8 mouse cellular contexts compared by ENCODE assay signal in genomic region chr5:81019166-81019565, GRCm38 (mm10). TPM values are rescaled to one million over a fixed set of nuclear protein-coding genes. Genes with fewer than 3 reads are reported as not detected.
DNase-seq lines count a peak whose midpoint lies in the region; ATAC-seq lines count a peak whose summit lies in the region.

No protein-coding gene starts in this region.

- peak; percentile 9; the same call in 1 of the 2 replicates for ATAC-seq in kidney, embryonic 14.5 days (ENCODE audit: low FRiP score, low TSS enrichment)
- no peak for ATAC-seq in embryonic facial prominence, embryonic 13.5 days (ENCODE audit: insufficient number of reproducible peaks, insufficient read depth, low FRiP score, low TSS enrichment, low read depth)
- ATAC-seq in intestine, embryonic 16.5 days = no peak
- peak; percentile 36 for ATAC-seq in neural tube, embryonic 13.5 days (ENCODE audit: low read depth)

- H3K4me1 ChIP-seq in kidney, embryonic 14.5 days (ENCODE audit: control insufficient read depth, insufficient read depth, low read length) = no peaks in the 10 kb centered on the region; the same call in 1 of the 2 replicates
- H3K4me1 ChIP-seq in embryonic facial prominence, embryonic 13.5 days = peaks cover 17% of the 10 kb centered on the region
- peaks cover 8% of the 10 kb centered on the region; the same call in 1 of the 2 replicates for H3K4me1 ChIP-seq in intestine, embryonic 16.5 days (ENCODE audit: control insufficient read depth, insufficient read depth, low read length)
- H3K4me1 ChIP-seq in neural tube, embryonic 13.5 days (replicated peaks) = peaks cover 18% of the 10 kb centered on the region

- peak overlapping the region; percentile 84 for H3K9ac ChIP-seq in kidney, embryonic 14.5 days (ENCODE audit: low read depth, low read length)
- H3K9ac ChIP-seq in embryonic facial prominence, embryonic 13.5 days = peak overlapping the region; percentile 87
- peak overlapping the region; percentile 66; the same call in 1 of the 2 replicates for H3K9ac ChIP-seq in intestine, embryonic 16.5 days (ENCODE audit: low read depth, low read length)
- peak overlapping the region; percentile 98 for H3K9ac ChIP-seq in neural tube, embryonic 13.5 days

- peak overlapping the region; percentile 70 for H3K4me3 ChIP-seq in kidney, embryonic 14.5 days (ENCODE audit: low read length)
- H3K4me3 ChIP-seq in embryonic facial prominence, embryonic 13.5 days = peak overlapping the region; percentile 75
- peak overlapping the region; percentile 67 for H3K4me3 ChIP-seq in intestine, embryonic 16.5 days (ENCODE audit: low read length)
- peak overlapping the region; percentile 86 for H3K4me3 ChIP-seq in neural tube, embryonic 13.5 days

- H3K9me3 ChIP-seq in kidney, embryonic 14.5 days (ENCODE audit: control insufficient read depth, low read length) = no peaks in the 10 kb centered on the region
- no peaks in the 10 kb centered on the region for H3K9me3 ChIP-seq in embryonic facial prominence, embryonic 13.5 days
- H3K9me3 ChIP-seq in intestine, embryonic 16.5 days (ENCODE audit: control insufficient read depth, low read length) = no peaks in the 10 kb centered on the region
- no peaks in the 10 kb centered on the region for H3K9me3 ChIP-seq in neural tube, embryonic 13.5 days

- no peak overlapping the region for H3K27ac ChIP-seq in kidney, embryonic 14.5 days (ENCODE audit: low read depth, low read length)
- H3K27ac ChIP-seq in embryonic facial prominence, embryonic 13.5 days = peak overlapping the region; percentile 96
- H3K27ac ChIP-seq in intestine, embryonic 16.5 days (ENCODE audit: low read length) = no peak overlapping the region
- peak overlapping the region; percentile 99 for H3K27ac ChIP-seq in neural tube, embryonic 13.5 days (replicated peaks)

- H3K36me3 ChIP-seq in kidney, embryonic 14.5 days (ENCODE audit: control insufficient read depth, insufficient read depth, low read length) = no peaks in the 10 kb centered on the region
- H3K36me3 ChIP-seq in embryonic facial prominence, embryonic 13.5 days = no peaks in the 10 kb centered on the region
- H3K36me3 ChIP-seq in intestine, embryonic 16.5 days (ENCODE audit: control insufficient read depth, insufficient read depth, low read length) = no peaks in the 10 kb centered on the region
- H3K36me3 ChIP-seq in neural tube, embryonic 13.5 days = no peaks in the 10 kb centered on the region

- whole genome bisulfite sequencing in kidney, embryonic 14.5 days = 3% methylated on average over 3 of the region's 3 CpGs
- 4% methylated on average over 3 of the region's 3 CpGs for WGBS in embryonic facial prominence, embryonic 13.5 days
- 7% methylated on average over 3 of the region's 3 CpGs for WGBS in intestine, embryonic 16.5 days
- WGBS in neural tube, embryonic 13.5 days = 6% methylated on average over 3 of the region's 3 CpGs

- no peak for DNase-seq in kidney, adult 11 months
- no peak for DNase-seq in retina, embryonic 14.5 days (ENCODE audit: low spot score)
- DNase-seq in left cerebral cortex, postnatal 14 days (ENCODE audit: low spot score in 2 of 2) = no peak
- no peak for DNase-seq in layer of hippocampus, adult 11-12 months (ENCODE audit: low spot score)

- no peaks in the 10 kb centered on the region; the same call in 1 of the 2 replicates for H3K27me3 ChIP-seq in kidney, embryonic 14.5 days (ENCODE audit: control insufficient read depth, insufficient read depth, low read length)
- H3K27me3 ChIP-seq in embryonic facial prominence, embryonic 13.5 days = no peaks in the 10 kb centered on the region
- H3K27me3 ChIP-seq in intestine, embryonic 16.5 days (replicated peaks; ENCODE audit: control insufficient read depth, insufficient read depth, low read length) = peaks cover 17% of the 10 kb centered on the region; the same call in 1 of the 2 replicates
- no peaks in the 10 kb centered on the region for H3K27me3 ChIP-seq in neural tube, embryonic 13.5 days

- intact Hi-C loops in left cerebral cortex, postnatal 14 days (cut with DNase I) = no loop called here

- peak overlapping the region; percentile 90 for H3K4me2 ChIP-seq in kidney, embryonic 14.5 days (replicated peaks; ENCODE audit: low read depth, low read length)
- H3K4me2 ChIP-seq in embryonic facial prominence, embryonic 13.5 days = peak overlapping the region; percentile 94
- peak overlapping the region; percentile 94 for H3K4me2 ChIP-seq in intestine, embryonic 16.5 days (ENCODE audit: low read depth, low read length)
- H3K4me2 ChIP-seq in neural tube, embryonic 13.5 days = peak overlapping the region; percentile 88

RNA-seq across cellular contexts. Expression of gene Adgrl3, which starts 0.8 kb away (rescaled TPM):
- polyA plus RNA-seq in kidney, embryonic 14.5 days (2014; fragmentation: Nextera tagmentation; extraction: Ambion mirVana) = 21.8 and 28.2 TPM in 2 replicates
- 38.2 and 46.0 TPM in 2 replicates for polyA plus RNA-seq in embryonic facial prominence, embryonic 13.5 days (2015; fragmentation: Nextera tagmentation; extraction: Ambion mirVana)
- 6.5 and 6.8 TPM in 2 replicates for polyA plus RNA-seq in intestine, embryonic 16.5 days (2015; fragmentation: Nextera tagmentation; extraction: Ambion mirVana)
- 47.4 and 53.6 TPM in 2 replicates for polyA plus RNA-seq in neural tube, embryonic 13.5 days (2015; fragmentation: Nextera tagmentation; extraction: Ambion mirVana)
- 100 to 1,000 TPM; 208 to 211 TPM for total RNA-seq in left cerebral cortex, postnatal 14 days (2021)

Comparison
In these comparisons a context has a peak if more than half of its experiments do, and no peak if none do; other contexts are left out.
1. ATAC-seq: peak in kidney, embryonic 14.5 days (single experiment) and neural tube, embryonic 13.5 days (single experiment); none in embryonic facial prominence, embryonic 13.5 days (single experiment) and intestine, embryonic 16.5 days (single experiment).
2. H3K27ac ChIP-seq: peak in embryonic facial prominence, embryonic 13.5 days (single experiment) and neural tube, embryonic 13.5 days (single experiment); none in kidney, embryonic 14.5 days (single experiment) and intestine, embryonic 16.5 days (single experiment).
3. Peak in every context shown above with its lines, with median percentiles within 50 percentile points of each other: H3K4me2 ChIP-seq, H3K4me3 ChIP-seq and H3K9ac ChIP-seq.